Mouse (Mus musculus) erythroblast, embryonic 14.5 days (primary cell): ENCODE measurements around the gene Mei4. TPM values are rescaled to one million over a fixed set of nuclear protein-coding genes. Genes with fewer than 3 reads are reported as not detected.

Source experiments
- H3K27me3 ChIP-seq: 2 replicates; pipeline ENCODE4 v1.6.1; 2012; ENCODE audit warnings: inconsistent platforms; ENCODE audit not compliant: control insufficient read depth
- H3K36me3 ChIP-seq: 2 replicates; pipeline ENCODE4 v1.6.1; 2012; ENCODE audit warnings: mild to moderate bottlenecking, inconsistent platforms; ENCODE audit not compliant: control insufficient read depth
- H3K4me1 ChIP-seq: 2 replicates; pipeline ENCODE4 v1.6.1; 2012; ENCODE audit warnings: inconsistent platforms; ENCODE audit not compliant: control insufficient read depth
- H3K4me3 ChIP-seq: replicated peaks from 2 replicates; pipeline ENCODE3; 2012; ENCODE audit warnings: moderate library complexity, mild to moderate bottlenecking, inconsistent platforms
- H3K9me3 ChIP-seq: 2 replicates; pipeline ENCODE4 v1.6.1; 2012; ENCODE audit warnings: low read length, inconsistent platforms, mixed read lengths; ENCODE audit not compliant: control insufficient read depth
- GATA1 ChIP-seq: IDR thresholded peaks from 2 replicates; pipeline ENCODE4 v1.6.1; 2012; ENCODE audit warnings: low read length, inconsistent platforms, mixed read lengths
- TAL1 ChIP-seq: IDR thresholded peaks from 3 replicates; pipeline ENCODE4 v1.6.1; 2012; ENCODE audit warnings: low read length, inconsistent platforms, mixed read lengths
- polyA plus RNA-seq: library from polyadenylated mRNA; stranded (reverse); fragments of >175 nt; gene quantifications from 2 replicates; pipeline ENCODE4 v1.2.3, GENCODE M21; 2012

The Mei4 gene
- polyA plus RNA-seq, 1 experiment: not detected

GRCm38 (mm10) chr9:81945624-81946023, 82.2 kb downstream of the Mei4 start:
- Histone ChIP-seq H3K27me3 (no peaks in the 10 kb centered on the region), H3K9me3 (no peaks in the 10 kb centered on the region), H3K36me3 (no peaks in the 10 kb centered on the region), H3K4me3 (no peak overlapping the region), H3K4me1 (no peaks in the 10 kb centered on the region)
- TF ChIP-seq TAL1 (no peak), GATA1 (no peak)

- Histone ChIP-seq H3K9me3 (no peaks in the 10 kb centered on the region), H3K4me3 (no peak overlapping the region), H3K27me3 (no peaks in the 10 kb centered on the region), H3K4me1 (no peaks in the 10 kb centered on the region), H3K36me3 (no peaks in the 10 kb centered on the region)
- TF ChIP-seq TAL1: no peak
- no peak for TF ChIP-seq GATA1
Measured at GRCm38 (mm10) chr9:81956858-81957257, 93.4 kb downstream of the Mei4 start.

GRCm38 (mm10) chr9:81957842-81958241, 94.4 kb downstream of the Mei4 start:
- TF ChIP-seq GATA1 (no peak), TAL1 (no peak)
- Histone ChIP-seq H3K36me3 (no peaks in the 10 kb centered on the region), H3K9me3 (no peaks in the 10 kb centered on the region), H3K4me1 (no peaks in the 10 kb centered on the region), H3K4me3 (no peak overlapping the region), H3K27me3 (no peaks in the 10 kb centered on the region)

- Histone ChIP-seq H3K4me3 (no peak overlapping the region), H3K27me3 (no peaks in the 10 kb centered on the region), H3K4me1 (no peaks in the 10 kb centered on the region), H3K9me3 (no peaks in the 10 kb centered on the region), H3K36me3 (no peaks in the 10 kb centered on the region)
- TF ChIP-seq TAL1: no peak
- TF ChIP-seq GATA1: no peak
Measured at GRCm38 (mm10) chr9:81966765-81967164, 103.3 kb downstream of the Mei4 start.

- no peak for TF ChIP-seq TAL1
- no peak for TF ChIP-seq GATA1
- Histone ChIP-seq H3K9me3 (no peaks in the 10 kb centered on the region), H3K36me3 (no peaks in the 10 kb centered on the region), H3K4me3 (no peak overlapping the region), H3K27me3 (no peaks in the 10 kb centered on the region), H3K4me1 (no peaks in the 10 kb centered on the region)
Measured at GRCm38 (mm10) chr9:81968935-81969334, 105.5 kb downstream of the Mei4 start.

- Histone ChIP-seq H3K27me3 (no peaks in the 10 kb centered on the region), H3K4me1 (no peaks in the 10 kb centered on the region), H3K4me3 (no peak overlapping the region), H3K9me3 (no peaks in the 10 kb centered on the region), H3K36me3 (no peaks in the 10 kb centered on the region)
- no peak for TF ChIP-seq TAL1
- no peak for TF ChIP-seq GATA1
Measured at GRCm38 (mm10) chr9:81982461-81982860, 119.0 kb downstream of the Mei4 start.

GRCm38 (mm10) chr9:82012991-82013390, 149.5 kb downstream of the Mei4 start:
- no peak for TF ChIP-seq GATA1
- TF ChIP-seq TAL1: no peak
- no peaks in the 10 kb centered on the region for H3K27me3 ChIP-seq
- no peaks in the 10 kb centered on the region for H3K4me1 ChIP-seq
- H3K4me3 ChIP-seq: no peak overlapping the region
- H3K9me3 ChIP-seq: no peaks in the 10 kb centered on the region
- H3K36me3 ChIP-seq: no peaks in the 10 kb centered on the region

GRCm38 (mm10) chr9:82042515-82043056, 179.1 kb downstream of the Mei4 start:
- no peaks in the 10 kb centered on the region for H3K36me3 ChIP-seq
- TF ChIP-seq GATA1 (no peak), TAL1 (no peak)
- no peaks in the 10 kb centered on the region for H3K27me3 ChIP-seq
- no peak overlapping the region for H3K4me3 ChIP-seq
- H3K9me3 ChIP-seq: no peaks in the 10 kb centered on the region
- no peaks in the 10 kb centered on the region for H3K4me1 ChIP-seq

- Histone ChIP-seq H3K36me3 (no peaks in the 10 kb centered on the region), H3K9me3 (no peaks in the 10 kb centered on the region), H3K27me3 (no peaks in the 10 kb centered on the region), H3K4me3 (no peak overlapping the region), H3K4me1 (no peaks in the 10 kb centered on the region)
- no peak for TF ChIP-seq GATA1
- TF ChIP-seq TAL1: no peak
Measured at GRCm38 (mm10) chr9:82044517-82044916, 181.0 kb downstream of the Mei4 start.

GRCm38 (mm10) chr9:82073832-82074231, 210.4 kb downstream of the Mei4 start:
- no peaks in the 10 kb centered on the region for H3K27me3 ChIP-seq
- H3K4me1 ChIP-seq: no peaks in the 10 kb centered on the region
- peaks cover 4% of the 10 kb centered on the region; the same call in 1 of the 2 replicates for H3K9me3 ChIP-seq
- TF ChIP-seq GATA1 (no peak), TAL1 (no peak)
- no peak overlapping the region for H3K4me3 ChIP-seq
- no peaks in the 10 kb centered on the region for H3K36me3 ChIP-seq
